Comparison of ENCODE assay signal across 9 mouse cellular contexts in the genomic region with DNA sequence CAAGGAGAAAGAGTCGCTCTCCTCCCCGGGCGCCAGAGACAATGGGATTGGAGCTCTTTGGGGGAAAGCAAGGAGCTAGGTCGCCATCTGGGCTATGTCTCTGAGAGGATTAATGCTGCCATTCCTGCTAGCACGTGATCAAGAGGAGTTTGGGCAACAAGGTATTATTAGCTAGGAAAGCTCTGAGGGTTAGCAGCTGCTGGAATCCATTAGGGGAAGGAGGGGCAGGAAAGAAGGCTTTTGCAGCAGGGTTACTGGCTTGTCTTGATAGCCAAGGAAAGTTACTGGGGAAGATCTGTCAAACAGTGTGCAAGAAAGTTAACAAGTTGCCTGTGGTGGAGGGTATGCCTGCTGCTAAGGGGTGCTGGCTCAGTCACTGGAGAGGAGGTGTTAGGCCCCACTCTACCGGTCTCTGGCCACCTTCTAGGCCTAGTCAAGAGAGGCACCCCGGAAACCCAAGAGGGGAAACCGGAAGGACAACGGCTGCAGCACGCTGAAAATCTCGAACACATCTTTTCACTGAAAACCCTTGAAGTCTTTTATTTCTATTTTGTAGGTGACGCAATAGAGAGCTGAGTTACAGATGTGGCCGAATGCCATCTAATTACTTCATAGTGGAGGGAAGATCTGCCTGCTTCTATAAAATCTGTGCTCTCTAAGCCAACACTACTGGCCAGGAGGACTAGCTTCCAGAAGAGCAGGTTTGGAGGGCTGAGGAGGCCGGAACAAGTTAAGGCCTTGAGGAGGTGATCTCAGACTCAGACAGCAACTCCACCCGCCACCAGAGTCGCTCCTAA.
A peak's percentile ranks its signal among the peaks of the same experiment; 100 is the strongest.
DNase-seq lines count a peak whose midpoint lies in the region; ATAC-seq lines count a peak whose summit lies in the region.
"Had no signal": no experiment of that assay in that cellular context is flagged by ENCODE, and none has a peak within 500 bp of the region (broad histone marks: within the 10 kb centered on the region; RNA-seq: fewer than 3 reads in every experiment).

No protein-coding gene starts in this region.

- H3K4me3 ChIP-seq in kidney, embryonic 15.5 days (replicated peaks) = no peak overlapping the region
- H3K4me3 ChIP-seq in forebrain, embryonic 14.5 days (ENCODE audit: low read depth, low read length) = no peak overlapping the region
- no peak overlapping the region for H3K4me3 ChIP-seq in limb, embryonic 11.5 days (ENCODE audit: low read depth, low read length)

- peaks cover 6% of the 10 kb centered on the region; the same call in 1 of the 2 replicates for H3K36me3 ChIP-seq in kidney, embryonic 15.5 days
- H3K36me3 ChIP-seq in forebrain, embryonic 14.5 days (ENCODE audit: control insufficient read depth, insufficient read depth, low read length) = no peaks in the 10 kb centered on the region
- H3K36me3 ChIP-seq in limb, embryonic 11.5 days (ENCODE audit: control insufficient read depth, insufficient read depth, low read length) = 0 out of 2 replicates have a peak, but pooled peaks cover 2% of the 10 kb centered on the region

- ATAC-seq in kidney, embryonic 15.5 days (replicated peaks; ENCODE audit: low FRiP score) = peak; percentile 40; the same call in 1 of the 2 replicates
- peak; percentile 52; the same call in 1 of the 2 replicates for ATAC-seq in forebrain, embryonic 14.5 days
- ATAC-seq in limb, embryonic 11.5 days (ENCODE audit: insufficient number of reproducible peaks, low FRiP score, low TSS enrichment, low read depth) = peak; percentile 73

- no peaks in the 10 kb centered on the region for H3K9me3 ChIP-seq in kidney, embryonic 15.5 days (replicated peaks)
- H3K9me3 ChIP-seq in forebrain, embryonic 14.5 days (replicated peaks; ENCODE audit: control insufficient read depth, low read length) = no peaks in the 10 kb centered on the region
- no peaks in the 10 kb centered on the region for H3K9me3 ChIP-seq in limb, embryonic 11.5 days (ENCODE audit: control insufficient read depth, low read length)

- whole genome bisulfite sequencing in kidney, embryonic 15.5 days = 61% methylated on average over 16 of the region's 16 CpGs
- 32% methylated on average over 16 of the region's 16 CpGs for WGBS in forebrain, embryonic 14.5 days
- 43% methylated on average over 16 of the region's 16 CpGs for WGBS in limb, embryonic 11.5 days

- H3K4me1 ChIP-seq in kidney, embryonic 15.5 days = peaks cover 11% of the 10 kb centered on the region
- H3K4me1 ChIP-seq in forebrain, embryonic 14.5 days (ENCODE audit: control insufficient read depth, insufficient read depth, low read length) = peaks cover 29% of the 10 kb centered on the region
- H3K4me1 ChIP-seq in limb, embryonic 11.5 days (ENCODE audit: control insufficient read depth, insufficient read depth, low read length) = peaks cover 11% of the 10 kb centered on the region; the same call in 1 of the 2 replicates

- H3K9ac ChIP-seq in kidney, embryonic 15.5 days = no peak overlapping the region
- H3K9ac ChIP-seq in forebrain, embryonic 14.5 days (ENCODE audit: low read length) = no peak overlapping the region
- H3K9ac ChIP-seq in limb, embryonic 11.5 days (ENCODE audit: low read length) = no peak overlapping the region
- H3K9ac ChIP-seq: liver, embryonic 14.5 days had no signal

- H3K27ac ChIP-seq in kidney, embryonic 15.5 days = 0 out of 2 replicates have a peak overlapping the region, but pooled peaks have one; percentile 2
- H3K27ac ChIP-seq in forebrain, embryonic 14.5 days (ENCODE audit: low read depth, low read length) = peak overlapping the region; percentile 10; the same call in 1 of the 2 replicates
- H3K27ac ChIP-seq in limb, embryonic 11.5 days (replicated peaks; ENCODE audit: low read depth, low read length) = no peak overlapping the region; the same call in 1 of the 2 replicates
- H3K27ac ChIP-seq: liver, embryonic 14.5 days had no signal

- H3K4me2 ChIP-seq in kidney, embryonic 15.5 days = no peak overlapping the region
- H3K4me2 ChIP-seq in forebrain, embryonic 14.5 days (ENCODE audit: low read length) = no peak overlapping the region
- H3K4me2 ChIP-seq in limb, embryonic 11.5 days (ENCODE audit: low read depth, severe bottlenecking) = no peak overlapping the region

- DNase-seq in kidney, postnatal 25 days = no peak
- peak; percentile 60 for DNase-seq in forebrain, embryonic 14.5 days (ENCODE audit: low spot score)
- DNase-seq in limb, embryonic 11.5 days (ENCODE audit: low spot score) = peak; percentile 66
- DNase-seq in retina, adult 2 months (ENCODE audit: low read depth, low spot score) = peak; percentile 28
- no peak for DNase-seq in MN1 (ENCODE audit: low spot score)
- no peak for DNase-seq in cerebellum, adult 11-12 months
- no peak for DNase-seq in kidney, adult 11 months

- H3K27me3 ChIP-seq in kidney, embryonic 15.5 days = no peaks in the 10 kb centered on the region
- H3K27me3 ChIP-seq in forebrain, embryonic 14.5 days (replicated peaks; ENCODE audit: control insufficient read depth, insufficient read depth, low read length) = no peaks in the 10 kb centered on the region
- H3K27me3 ChIP-seq in limb, embryonic 11.5 days (ENCODE audit: control insufficient read depth, insufficient read depth, low read length) = no peaks in the 10 kb centered on the region

Comparison
In these comparisons a context has a peak if more than half of its experiments do, and no peak if none do; other contexts are left out.
1. DNase-seq: peak in forebrain, embryonic 14.5 days (single experiment), limb, embryonic 11.5 days (single experiment) and retina, adult 2 months (single experiment); none in kidney, postnatal 25 days (0 of 2), MN1 (single experiment), cerebellum, adult 11-12 months (single experiment) and kidney, adult 11 months (single experiment).
2. Peak in every context shown above with its lines, with median percentiles within 50 percentile points of each other: ATAC-seq.